Mouse (Mus musculus) cerebellum, postnatal 4 days (tissue): Measurements from ENCODE around the gene Zfp410.

Experiments
- DNase-seq, 2 experiments: peaks; one replicate each; pipeline ENCODE4 v3.0.0; 2022; ENCODE audit warnings: low spot score in 2 of 2, mixed read lengths in 1 of 2

Gene Zfp410

GRCm38 (mm10) chr12:84361555-84362489 lies 45.2 kb downstream of the Zfp410 start, which contains the start of the genes Coq6 and Fam161b:
Gene Coq6, plus strand, starts transcription at chr12:84361657.
Gene Fam161b, minus strand, starts transcription at chr12:84361833.
- peak; percentile 81 to 90 for DNase-seq

GRCm38 (mm10) chr12:84362872-84363271 lies 46.2 kb downstream of the Zfp410 start:
- no peak for DNase-seq

- no peak for DNase-seq
These were observed 47.6 kb downstream of the Zfp410 start for GRCm38 (mm10) chr12:84364291-84364690.

GRCm38 (mm10) chr12:84365137-84365536 lies 48.5 kb downstream of the Zfp410 start:
- no peak for DNase-seq

- DNase-seq = no peak
These were observed 50.3 kb downstream of the Zfp410 start for GRCm38 (mm10) chr12:84366971-84367370.

GRCm38 (mm10) chr12:84371647-84372046 lies 55.0 kb downstream of the Zfp410 start:
- no peak for DNase-seq

- no peak for DNase-seq
These were observed 57.3 kb downstream of the Zfp410 start for GRCm38 (mm10) chr12:84373831-84374481.

GRCm38 (mm10) chr12:84382369-84382768 lies 65.7 kb downstream of the Zfp410 start:
- DNase-seq = no peak

- no peak for DNase-seq
These were observed 68.0 kb downstream of the Zfp410 start for GRCm38 (mm10) chr12:84384644-84385081.

GRCm38 (mm10) chr12:84385408-84385807 lies 68.8 kb downstream of the Zfp410 start:
- no peak for DNase-seq

GRCm38 (mm10) chr12:84388097-84388496 lies 71.4 kb downstream of the Zfp410 start:
- DNase-seq = no peak

GRCm38 (mm10) chr12:84388774-84389400 lies 72.2 kb downstream of the Zfp410 start:
- DNase-seq = no peak

GRCm38 (mm10) chr12:84390336-84390735 lies 73.7 kb downstream of the Zfp410 start:
- no peak for DNase-seq

GRCm38 (mm10) chr12:84392681-84393080 lies 76.0 kb downstream of the Zfp410 start:
- no peak for DNase-seq
